Mouse (Mus musculus): ENCODE results near the gene Zbtb20.

DNA sequence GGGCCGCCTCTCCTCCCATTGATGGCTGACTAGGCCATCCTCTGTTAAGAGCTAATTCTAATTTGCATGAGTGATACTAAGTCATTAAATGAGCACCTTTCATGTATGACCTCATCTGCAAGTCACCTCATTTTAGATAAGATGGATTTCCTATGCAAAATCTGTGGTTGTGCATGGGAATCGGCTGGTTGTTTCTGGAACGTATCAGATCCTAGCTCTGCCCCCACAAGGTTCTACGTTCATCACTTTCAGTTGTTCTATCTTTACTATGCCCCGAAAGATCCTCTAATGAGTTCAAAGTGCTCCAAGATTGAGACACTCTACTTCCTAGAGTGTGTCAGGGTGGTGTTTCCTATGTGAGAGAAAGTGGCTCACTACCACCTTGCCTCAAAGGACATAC, 785.9 kb downstream of the Zbtb20 start:
- TF ChIP-seq CTCF (IDR thresholded peaks at IDR 0.05) (no peak), EP300 (IDR thresholded peaks at IDR 0.05) (no peak)
